Mouse (Mus musculus) forebrain, embryonic 14.5 days (tissue): ENCODE measurements around the gene Fam169b. TPM values are rescaled to one million over a fixed set of nuclear protein-coding genes. Genes with fewer than 3 reads are reported as not detected.
A peak's percentile ranks its signal among the peaks of the same experiment; 100 is the strongest.

Experiments used
- ATAC-seq: fragments of 200-750 bp; cut with Nextera tagmentation; 2 replicates; pipeline ENCODE4 v1.8.0; 2017; ENCODE audit warnings: mild to moderate bottlenecking, moderate library complexity
- DNase-seq: peaks from one replicate; pipeline ENCODE4 v3.0.0-alpha.2; 2015; ENCODE audit warnings: low spot score
- H3K27ac ChIP-seq: fragments of 300-500 bp; sonication (generic); 2 replicates; pipeline ENCODE4 v1.5.1; 2014; ENCODE audit warnings: low read depth, mild to moderate bottlenecking, control low read depth, low read length, moderate library complexity
- H3K27me3 ChIP-seq: fragments of 300-500 bp; sonication (generic); replicated peaks from 2 replicates; pipeline ENCODE4 v1.6.1; 2014; ENCODE audit warnings: low read length, control low read depth, mixed read lengths; ENCODE audit not compliant: control insufficient read depth, insufficient read depth
- H3K36me3 ChIP-seq: fragments of 300-500 bp; sonication (generic); 2 replicates; pipeline ENCODE4 v1.6.1; 2014; ENCODE audit warnings: low read length, control low read depth; ENCODE audit not compliant: control insufficient read depth, insufficient read depth
- H3K4me1 ChIP-seq: fragments of 300-500 bp; sonication (generic); 2 replicates; pipeline ENCODE4 v1.6.1; 2014; ENCODE audit warnings: antibody characterized with exemption, low read length, control low read depth; ENCODE audit not compliant: control insufficient read depth, insufficient read depth
- H3K4me2 ChIP-seq: fragments of 300-500 bp; sonication (generic); 2 replicates; pipeline ENCODE4 v1.6.1; 2014; ENCODE audit warnings: mild to moderate bottlenecking, control low read depth, low read length
- H3K4me3 ChIP-seq: fragments of 300-500 bp; sonication (generic); 2 replicates; pipeline ENCODE4 v1.5.1; 2014; ENCODE audit warnings: low read depth, low read length, control low read depth
- H3K9ac ChIP-seq: fragments of 300-500 bp; sonication (generic); 2 replicates; pipeline ENCODE4 v1.6.1; 2014; ENCODE audit warnings: mild to moderate bottlenecking, low read length, control low read depth, moderate library complexity
- H3K9me3 ChIP-seq: fragments of 300-500 bp; sonication (generic); replicated peaks from 2 replicates; pipeline ENCODE4 v1.6.1; 2016; ENCODE audit warnings: low read length, control low read depth, mixed read lengths; ENCODE audit not compliant: control insufficient read depth
- WGBS: fragments of 180-500 bp; shearing (Covaris S2); extraction: QIAGEN DNeasy Blood & Tissue Kit; methylation state at CpG from one replicate; pipeline ENCODE4 v1.1.7; 2014; 5-methylcytosine and 5-hydroxymethylcytosine counted together
- polyA plus RNA-seq: library from polyadenylated mRNA; unstranded; fragments of >200 nt; fragmentation: Nextera tagmentation; extraction: Ambion mirVana; gene quantifications from 2 replicates; pipeline ENCODE4 v1.2.1, GENCODE M21; 2014

Fam169b gene
- polyA plus RNA-seq, result 0.10 and 0.11 TPM in 2 replicates

- ATAC-seq (no peak), DNase-seq (no peak)
- peaks cover 7% of the 10 kb centered on the region; the same call in 1 of the 2 replicates for H3K27me3 ChIP-seq
- no peaks in the 10 kb centered on the region for H3K9me3 ChIP-seq
- peaks cover 9% of the 10 kb centered on the region for H3K4me1 ChIP-seq
- no peak within 1 kb of the TSS for H3K4me3 ChIP-seq
- H3K27ac ChIP-seq, result no peak within 1 kb of the TSS
- no peaks in the 10 kb centered on the region for H3K36me3 ChIP-seq
- H3K9ac ChIP-seq, result no peak within 1 kb of the TSS
- no peak within 1 kb of the TSS for H3K4me2 ChIP-seq
These were observed at the start of gene Fam169b for GRCm38 (mm10) chr7:68273515-68273914. Gene Fam169b, plus strand, starts transcription at chr7:68273839.

- H3K36me3 ChIP-seq, result peaks cover 56% of the 10 kb centered on the region
- WGBS, result 92% methylated on average over 5 of the region's 5 CpGs
These were observed 49.6 kb upstream of the Fam169b start for GRCm38 (mm10) chr7:68224006-68224405.

DNA sequence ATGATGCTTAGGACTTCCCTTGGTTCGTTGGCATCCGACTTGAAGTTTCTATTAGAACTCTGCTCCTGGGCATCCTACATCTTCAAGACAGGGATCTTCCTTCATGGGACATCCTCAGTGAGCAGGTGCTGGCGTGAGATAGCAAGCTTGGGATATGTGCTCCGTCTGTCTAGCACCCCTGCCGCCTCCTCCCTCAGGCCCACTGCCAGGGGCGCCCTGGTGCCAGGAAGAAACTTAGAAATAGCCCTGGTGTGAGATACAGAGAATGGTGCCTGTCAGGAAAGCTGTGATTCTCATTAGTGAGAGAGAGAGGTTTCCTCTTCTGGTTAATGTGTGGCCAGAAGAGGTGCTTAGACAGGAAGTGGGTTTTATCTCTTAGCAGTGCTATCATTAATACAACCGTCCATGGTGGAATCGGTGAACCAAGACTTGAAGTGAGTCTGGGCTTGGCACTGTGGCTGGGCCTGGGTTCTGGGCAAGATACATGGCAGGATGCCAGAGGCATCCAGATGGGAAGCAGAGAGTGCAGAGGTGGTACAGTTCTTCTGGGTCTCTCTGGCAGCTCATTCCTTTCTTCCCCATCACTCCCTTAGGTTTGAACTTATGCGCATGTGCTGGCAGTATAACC lies 48.1 kb upstream of the Fam169b start:
- peaks cover 53% of the 10 kb centered on the region for H3K36me3 ChIP-seq

More at GRCm38 (mm10) chr7:68224006-68224405, 49.6 kb upstream of the Fam169b start:
- no peak overlapping the region for H3K9ac ChIP-seq
- peaks cover 3% of the 10 kb centered on the region for H3K4me1 ChIP-seq
- no peak overlapping the region for H3K4me3 ChIP-seq
- no peak overlapping the region for H3K27ac ChIP-seq
- no peak for ATAC-seq
- DNase-seq, result no peak
- H3K27me3 ChIP-seq, result no peaks in the 10 kb centered on the region
- no peak overlapping the region for H3K4me2 ChIP-seq
- no peaks in the 10 kb centered on the region for H3K9me3 ChIP-seq

DNA sequence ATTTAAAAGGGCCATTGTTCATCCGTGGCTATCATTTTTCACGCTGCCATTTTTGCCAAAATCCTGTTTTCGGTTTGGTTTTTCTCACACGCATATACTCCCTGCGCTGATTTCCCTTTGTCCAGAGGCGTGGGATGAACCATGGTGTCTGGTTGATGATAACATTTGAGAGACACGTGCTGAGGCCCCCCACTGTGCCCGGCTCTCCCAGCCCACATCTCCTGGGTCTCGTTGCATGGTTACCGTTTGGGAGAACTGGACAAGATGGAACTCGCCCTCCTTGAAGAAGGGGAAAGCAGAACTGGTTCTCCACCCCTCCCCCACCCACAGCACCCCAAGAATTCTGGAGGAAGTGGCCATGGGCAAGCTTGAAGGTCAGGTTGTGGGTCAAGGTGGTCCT lies 46.6 kb upstream of the Fam169b start:
- 86% methylated on average over 11 of the region's 11 CpGs for WGBS
- Histone ChIP-seq H3K4me3 (no peak overlapping the region), H3K27me3 (no peaks in the 10 kb centered on the region), H3K9ac (no peak overlapping the region), H3K27ac (no peak overlapping the region), H3K9me3 (no peaks in the 10 kb centered on the region), H3K36me3 (peaks cover 57% of the 10 kb centered on the region), H3K4me2 (no peak overlapping the region), H3K4me1 (peaks cover 3% of the 10 kb centered on the region)
- ATAC-seq (no peak), DNase-seq (no peak)

More for the DNA sequence above, 48.1 kb upstream of the Fam169b start:
- H3K9me3 ChIP-seq, result no peaks in the 10 kb centered on the region
- no peak overlapping the region for H3K4me2 ChIP-seq
- H3K27ac ChIP-seq, result peak overlapping the region; percentile 36; the same call in 1 of the 2 replicates
- ATAC-seq (no peak; the same call in 1 of the 2 replicates), DNase-seq (no peak)
- H3K4me3 ChIP-seq, result no peak overlapping the region
- H3K27me3 ChIP-seq, result no peaks in the 10 kb centered on the region
- H3K9ac ChIP-seq, result no peak overlapping the region
- 83% methylated on average over 9 of the region's 9 CpGs for WGBS
- peaks cover 3% of the 10 kb centered on the region for H3K4me1 ChIP-seq

DNA sequence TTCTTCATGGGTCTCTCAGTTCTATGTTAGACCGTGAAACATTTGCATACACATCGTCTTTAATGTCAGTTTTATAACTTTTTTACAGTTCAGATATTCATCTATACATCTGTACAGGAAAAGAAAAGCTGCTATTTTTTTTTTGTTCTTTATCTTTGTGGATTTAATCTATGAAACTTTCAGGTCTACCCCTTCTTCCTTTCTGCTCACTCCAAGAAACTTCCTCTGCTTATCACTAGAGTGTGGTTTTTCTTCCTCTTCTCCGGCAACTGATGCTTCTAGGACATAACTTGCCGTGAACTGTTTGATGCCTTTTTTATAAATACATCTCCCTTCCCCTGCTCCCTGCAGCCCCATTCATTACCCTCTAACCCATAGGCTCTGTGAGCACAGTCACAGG lies 46.0 kb upstream of the Fam169b start:
- H3K4me3 ChIP-seq, result no peak overlapping the region
- DNase-seq, result no peak
- ATAC-seq, result no peak
- peaks cover 53% of the 10 kb centered on the region for H3K36me3 ChIP-seq
- no peak overlapping the region for H3K27ac ChIP-seq
- no peaks in the 10 kb centered on the region for H3K27me3 ChIP-seq
- H3K4me2 ChIP-seq, result no peak overlapping the region
- H3K4me1 ChIP-seq, result peaks cover 3% of the 10 kb centered on the region
- no peak overlapping the region for H3K9ac ChIP-seq
- 90% methylated on average over 4 of the region's 4 CpGs for WGBS
- H3K9me3 ChIP-seq, result no peaks in the 10 kb centered on the region

- Histone ChIP-seq H3K27ac (no peak overlapping the region), H3K27me3 (no peaks in the 10 kb centered on the region), H3K9me3 (no peaks in the 10 kb centered on the region), H3K9ac (no peak overlapping the region), H3K4me2 (no peak overlapping the region), H3K4me1 (peaks cover 3% of the 10 kb centered on the region), H3K36me3 (peaks cover 46% of the 10 kb centered on the region), H3K4me3 (no peak overlapping the region)
- DNase-seq, result peak; percentile 41
- WGBS, result 36% methylated on average over 6 of the region's 6 CpGs
- peak; percentile 31; the same call in 1 of the 2 replicates for ATAC-seq
These were observed 45.1 kb upstream of the Fam169b start for GRCm38 (mm10) chr7:68228491-68228890.

DNA sequence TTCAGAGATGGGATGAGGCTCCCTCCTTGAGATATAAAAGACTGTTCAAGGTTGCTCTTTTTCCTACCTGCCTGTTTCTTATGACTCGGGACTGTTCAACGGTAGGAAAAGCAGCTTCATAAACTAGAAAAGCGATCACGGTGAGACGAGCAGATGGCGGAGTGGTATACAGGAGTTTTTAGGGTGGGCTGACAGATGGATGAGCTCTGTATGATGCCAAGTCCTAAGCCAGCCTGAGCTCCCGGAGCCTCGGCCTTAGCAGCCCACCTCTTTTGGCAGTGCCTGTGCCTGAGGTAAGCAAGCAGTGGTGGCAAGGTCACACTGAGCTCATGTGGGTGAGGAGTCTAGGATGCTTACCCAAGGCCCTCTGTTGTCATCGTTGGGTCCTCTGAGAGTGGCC lies 42.8 kb upstream of the Fam169b start:
- peak; percentile 42; the same call in 1 of the 2 replicates for ATAC-seq
- Histone ChIP-seq H3K9ac (no peak overlapping the region), H3K27ac (no peak overlapping the region)

DNA sequence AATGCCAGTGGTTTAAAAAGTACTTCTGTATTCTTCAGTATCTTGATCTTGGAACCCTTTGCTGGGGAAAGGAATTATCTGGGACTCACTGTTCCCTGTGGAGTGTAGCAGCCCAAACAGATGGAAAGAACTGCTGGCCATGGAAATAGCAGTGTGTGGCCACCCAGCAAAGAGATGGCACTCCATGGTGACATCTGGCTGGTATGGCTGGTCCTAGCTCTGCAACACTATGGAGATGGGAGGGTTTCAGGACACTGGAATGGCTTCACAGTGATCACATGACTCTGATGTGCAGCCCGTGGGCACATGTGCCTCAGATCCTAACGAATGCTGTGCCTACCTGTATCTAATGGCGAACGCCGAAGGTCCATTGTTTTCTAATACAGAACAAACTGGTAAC lies 41.1 kb upstream of the Fam169b start:
- no peak overlapping the region for H3K4me2 ChIP-seq
- no peak overlapping the region for H3K4me3 ChIP-seq
- H3K4me1 ChIP-seq, result peaks cover 7% of the 10 kb centered on the region
- DNase-seq (no peak), ATAC-seq (no peak)
- no peaks in the 10 kb centered on the region for H3K9me3 ChIP-seq
- no peak overlapping the region for H3K27ac ChIP-seq
- H3K27me3 ChIP-seq, result no peaks in the 10 kb centered on the region
- WGBS, result 81% methylated on average over 5 of the region's 5 CpGs
- H3K9ac ChIP-seq, result no peak overlapping the region
- peaks cover 15% of the 10 kb centered on the region for H3K36me3 ChIP-seq

More for the DNA sequence above, 42.8 kb upstream of the Fam169b start:
- H3K4me3 ChIP-seq, result no peak overlapping the region
- H3K27me3 ChIP-seq, result no peaks in the 10 kb centered on the region
- no peak overlapping the region for H3K4me2 ChIP-seq
- H3K9me3 ChIP-seq, result no peaks in the 10 kb centered on the region
- 78% methylated on average over 9 of the region's 9 CpGs for WGBS
- H3K4me1 ChIP-seq, result peaks cover 7% of the 10 kb centered on the region
- DNase-seq, result peak; percentile 54
- H3K36me3 ChIP-seq, result peaks cover 31% of the 10 kb centered on the region

DNA sequence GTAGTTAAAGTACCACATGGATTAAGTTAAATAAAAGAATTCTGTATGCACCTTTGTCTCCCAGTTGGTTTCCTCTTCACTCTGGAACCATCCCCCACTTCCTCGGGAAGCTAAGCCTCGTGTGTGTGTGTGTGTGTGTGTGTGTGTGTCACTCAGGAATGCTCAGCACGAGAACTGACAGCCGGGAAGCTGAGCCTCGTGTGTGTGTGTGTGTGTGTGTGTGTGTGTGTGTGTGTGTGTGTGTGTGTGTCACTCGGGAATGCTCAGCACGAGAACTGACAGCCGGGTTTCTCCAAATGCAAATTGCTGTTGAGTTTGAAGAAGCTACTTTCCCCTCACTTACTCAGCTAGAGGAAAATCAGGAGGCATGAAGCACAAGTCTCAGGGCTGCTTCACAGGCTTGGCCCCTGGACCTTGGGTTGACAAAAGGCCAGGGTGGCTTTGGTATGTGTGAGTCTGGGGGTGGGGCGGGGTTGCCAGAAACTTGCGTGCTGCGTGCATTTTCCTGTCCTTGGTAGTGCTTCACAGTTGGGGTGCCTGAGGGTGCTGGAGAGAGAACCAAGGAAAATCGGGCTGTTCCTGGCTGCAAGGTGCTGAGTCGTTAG lies 39.9 kb upstream of the Fam169b start:
- no peak overlapping the region for H3K4me3 ChIP-seq
- H3K4me2 ChIP-seq, result no peak overlapping the region
- H3K4me1 ChIP-seq, result peaks cover 6% of the 10 kb centered on the region
- WGBS, result 23% methylated on average over 13 of the region's 13 CpGs
- H3K27me3 ChIP-seq, result no peaks in the 10 kb centered on the region
- H3K9me3 ChIP-seq, result no peaks in the 10 kb centered on the region
- peak; percentile 76 for DNase-seq
- peaks cover 15% of the 10 kb centered on the region for H3K36me3 ChIP-seq
- no peak overlapping the region for H3K27ac ChIP-seq
- peak; percentile 57 for ATAC-seq
- H3K9ac ChIP-seq, result no peak overlapping the region
